Mouse (Mus musculus) intestine, embryonic 16.5 days (tissue): ENCODE measurements around the gene Tmem54. TPM values are rescaled to one million over a fixed set of nuclear protein-coding genes. Genes with fewer than 3 reads are reported as not detected.

Source experiments
- ATAC-seq: fragments of 200-750 bp; cut with Nextera tagmentation; 2 replicates; pipeline ENCODE4 v1.8.0; 2017; ENCODE audit warnings: moderate TSS enrichment, moderate library complexity
- H3K27ac ChIP-seq: fragments of 300-500 bp; sonication (generic); 2 replicates; pipeline ENCODE4 v1.5.1; 2014; ENCODE audit warnings: mild to moderate bottlenecking, low read length
- H3K27me3 ChIP-seq: fragments of 300-500 bp; sonication (generic); replicated peaks from 2 replicates; pipeline ENCODE4 v1.6.1; 2014; ENCODE audit warnings: low read length, control low read depth, mixed read lengths; ENCODE audit not compliant: control insufficient read depth, insufficient read depth
- H3K36me3 ChIP-seq: fragments of 300-500 bp; sonication (generic); 2 replicates; pipeline ENCODE4 v1.6.1; 2014; ENCODE audit warnings: low read length, control low read depth; ENCODE audit not compliant: control insufficient read depth, insufficient read depth
- H3K4me1 ChIP-seq: fragments of 300-500 bp; sonication (generic); 2 replicates; pipeline ENCODE4 v1.6.1; 2014; ENCODE audit warnings: low read length, control low read depth, mixed read lengths; ENCODE audit not compliant: control insufficient read depth, insufficient read depth
- H3K4me2 ChIP-seq: fragments of 300-500 bp; sonication (generic); 2 replicates; pipeline ENCODE4 v1.6.1; 2014; ENCODE audit warnings: low read depth, low read length, control low read depth
- H3K4me3 ChIP-seq: fragments of 300-500 bp; sonication (generic); 2 replicates; pipeline ENCODE4 v1.5.1; 2014; ENCODE audit warnings: mild to moderate bottlenecking, low read length
- H3K9ac ChIP-seq: fragments of 300-500 bp; sonication (generic); 2 replicates; pipeline ENCODE4 v1.6.1; 2014; ENCODE audit warnings: low read depth, low read length
- H3K9me3 ChIP-seq: fragments of 300-500 bp; sonication (generic); 2 replicates; pipeline ENCODE4 v1.6.1; 2016; ENCODE audit warnings: low read length, control low read depth; ENCODE audit not compliant: control insufficient read depth
- WGBS: fragments of 180-500 bp; shearing (Covaris S2); extraction: QIAGEN DNeasy Blood & Tissue Kit; methylation state at CpG from one replicate; pipeline ENCODE4 v1.1.7; 2014; 5-methylcytosine and 5-hydroxymethylcytosine counted together
- polyA plus RNA-seq: library from polyadenylated mRNA; unstranded; fragments of >200 nt; fragmentation: Nextera tagmentation; extraction: Ambion mirVana; gene quantifications from 2 replicates; pipeline ENCODE4 v1.2.1, GENCODE M21; 2015

The Tmem54 gene
- polyA plus RNA-seq, 1 experiment from 2014 or later, result 159 TPM

- Histone ChIP-seq H3K36me3 (no peaks in the 10 kb centered on the region), H3K4me3 (no peak overlapping the region), H3K27ac (no peak overlapping the region), H3K27me3 (no peaks in the 10 kb centered on the region), H3K4me2 (no peak overlapping the region), H3K9ac (no peak overlapping the region), H3K9me3 (no peaks in the 10 kb centered on the region), H3K4me1 (peaks cover 7% of the 10 kb centered on the region)
- no peak for ATAC-seq
These were observed 39.6 kb upstream of the Tmem54 start for GRCm38 (mm10) chr4:129065688-129066236.

DNA sequence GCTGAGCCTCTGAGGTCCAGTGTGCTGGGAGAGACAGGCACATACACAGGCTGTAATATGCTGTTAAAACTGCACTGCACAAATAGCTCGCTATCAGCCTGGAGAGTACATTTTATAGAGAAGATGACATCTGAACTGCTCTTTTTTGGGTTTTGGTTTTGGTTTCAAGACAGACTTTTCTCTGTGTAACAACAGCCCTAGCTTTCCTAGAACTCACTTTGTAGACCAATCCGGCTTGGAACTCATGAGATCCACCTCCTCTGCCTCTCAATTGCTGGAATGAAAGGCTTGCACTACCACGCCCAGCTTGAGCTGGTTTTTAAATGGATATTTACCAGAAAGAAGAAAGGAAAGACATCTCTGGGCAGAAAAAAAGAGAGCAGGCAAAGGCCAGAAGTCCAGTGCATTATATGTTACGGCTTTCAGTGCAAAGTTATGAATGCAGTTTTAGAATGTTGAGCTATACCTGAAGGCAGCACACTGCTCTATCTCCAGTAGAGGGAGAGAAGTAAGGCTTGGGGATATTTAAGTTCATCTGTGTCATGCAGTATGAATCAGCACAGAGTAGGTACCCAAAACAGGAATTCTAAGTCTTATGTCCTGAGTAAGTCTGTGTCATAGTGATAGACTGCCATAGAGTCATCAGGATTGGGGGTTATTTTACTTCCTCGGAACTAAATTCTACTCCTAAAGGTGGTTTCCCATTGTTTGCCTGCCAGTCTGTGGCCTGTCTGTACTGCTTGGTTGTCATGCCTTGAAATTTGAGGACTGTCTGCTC is 37.5 kb upstream of the Tmem54 start:
- ATAC-seq, result no peak
- peaks cover 5% of the 10 kb centered on the region; the same call in 1 of the 2 replicates for H3K4me1 ChIP-seq
- whole genome bisulfite sequencing, result 80% methylated on average over 5 of the region's 5 CpGs
- no peak overlapping the region for H3K9ac ChIP-seq
- H3K4me2 ChIP-seq, result no peak overlapping the region
- no peak overlapping the region for H3K4me3 ChIP-seq
- H3K9me3 ChIP-seq, result no peaks in the 10 kb centered on the region
- no peak overlapping the region for H3K27ac ChIP-seq
- no peaks in the 10 kb centered on the region for H3K36me3 ChIP-seq
- H3K27me3 ChIP-seq, result no peaks in the 10 kb centered on the region

GRCm38 (mm10) chr4:129068848-129069247 is 36.5 kb upstream of the Tmem54 start:
- no peak overlapping the region for H3K4me2 ChIP-seq
- ATAC-seq, result no peak
- no peaks in the 10 kb centered on the region for H3K27me3 ChIP-seq
- no peaks in the 10 kb centered on the region for H3K9me3 ChIP-seq
- peaks cover 5% of the 10 kb centered on the region; the same call in 1 of the 2 replicates for H3K4me1 ChIP-seq
- no peak overlapping the region for H3K4me3 ChIP-seq
- WGBS, result 95% methylated on average over 4 of the region's 4 CpGs
- no peak overlapping the region for H3K27ac ChIP-seq
- no peaks in the 10 kb centered on the region for H3K36me3 ChIP-seq
- no peak overlapping the region for H3K9ac ChIP-seq

GRCm38 (mm10) chr4:129079126-129079525 is 26.2 kb upstream of the Tmem54 start:
- Histone ChIP-seq H3K36me3 (peaks cover 24% of the 10 kb centered on the region), H3K4me3 (no peak overlapping the region), H3K4me2 (no peak overlapping the region), H3K4me1 (no peaks in the 10 kb centered on the region), H3K9me3 (no peaks in the 10 kb centered on the region), H3K9ac (no peak overlapping the region), H3K27me3 (no peaks in the 10 kb centered on the region), H3K27ac (no peak overlapping the region)
- WGBS, result 93% methylated on average over 9 of the region's 9 CpGs
- ATAC-seq, result no peak

- no peaks in the 10 kb centered on the region for H3K4me1 ChIP-seq
- H3K27ac ChIP-seq, result no peak overlapping the region
- H3K9me3 ChIP-seq, result no peaks in the 10 kb centered on the region
- no peak overlapping the region for H3K4me2 ChIP-seq
- H3K4me3 ChIP-seq, result no peak overlapping the region
- H3K27me3 ChIP-seq, result no peaks in the 10 kb centered on the region
- no peak for ATAC-seq
- no peak overlapping the region for H3K9ac ChIP-seq
- WGBS, result 86% methylated on average over 7 of the region's 7 CpGs
- H3K36me3 ChIP-seq, result peaks cover 17% of the 10 kb centered on the region
These were observed 24.3 kb upstream of the Tmem54 start for GRCm38 (mm10) chr4:129081041-129081440.

DNA sequence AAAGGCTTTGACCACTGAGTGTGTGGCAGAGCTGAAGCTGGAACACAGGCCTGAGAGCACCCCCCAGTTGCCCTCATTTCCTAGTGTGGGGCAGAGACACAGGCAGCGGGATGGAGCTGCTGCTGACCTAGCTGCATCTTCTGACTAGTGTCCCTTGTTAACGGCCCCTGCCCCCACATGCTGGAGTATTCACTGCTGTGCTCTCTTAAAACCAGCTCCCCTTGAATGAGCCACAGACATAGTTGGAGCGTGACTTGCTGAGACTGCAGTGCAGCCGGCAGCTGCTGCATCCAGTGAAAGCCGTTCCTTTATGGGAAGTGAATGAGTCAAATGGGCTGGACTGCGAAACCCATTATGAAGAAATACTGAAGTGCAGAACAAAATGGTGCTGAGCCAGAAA is 23.8 kb upstream of the Tmem54 start:
- Histone ChIP-seq H3K27ac (no peak overlapping the region), H3K4me3 (no peak overlapping the region), H3K27me3 (no peaks in the 10 kb centered on the region), H3K36me3 (peaks cover 16% of the 10 kb centered on the region), H3K9me3 (no peaks in the 10 kb centered on the region), H3K4me1 (no peaks in the 10 kb centered on the region), H3K4me2 (no peak overlapping the region), H3K9ac (no peak overlapping the region)
- ATAC-seq, result no peak
- WGBS, result 83% methylated on average over 6 of the region's 6 CpGs

- Histone ChIP-seq H3K9me3 (no peaks in the 10 kb centered on the region), H3K9ac (no peak overlapping the region), H3K27me3 (no peaks in the 10 kb centered on the region), H3K27ac (no peak overlapping the region), H3K36me3 (peaks cover 16% of the 10 kb centered on the region), H3K4me2 (no peak overlapping the region), H3K4me3 (no peak overlapping the region), H3K4me1 (no peaks in the 10 kb centered on the region)
- 73% methylated on average over 3 of the region's 3 CpGs for WGBS
- peak; percentile 30; the same call in 1 of the 2 replicates for ATAC-seq
These were observed 23.4 kb upstream of the Tmem54 start for GRCm38 (mm10) chr4:129081939-129082338.

GRCm38 (mm10) chr4:129082379-129083115 is 22.8 kb upstream of the Tmem54 start:
- H3K4me2 ChIP-seq, result no peak overlapping the region
- peaks cover 16% of the 10 kb centered on the region for H3K36me3 ChIP-seq
- H3K9me3 ChIP-seq, result no peaks in the 10 kb centered on the region
- H3K4me1 ChIP-seq, result no peaks in the 10 kb centered on the region
- WGBS, result 45% methylated on average over 10 of the region's 10 CpGs
- ATAC-seq, result peak; percentile 88
- H3K27me3 ChIP-seq, result no peaks in the 10 kb centered on the region
- no peak overlapping the region for H3K9ac ChIP-seq
- H3K27ac ChIP-seq, result no peak overlapping the region
- no peak overlapping the region for H3K4me3 ChIP-seq

- no peaks in the 10 kb centered on the region for H3K4me1 ChIP-seq
- ATAC-seq, result no peak
- H3K4me3 ChIP-seq, result no peak overlapping the region
- H3K4me2 ChIP-seq, result no peak overlapping the region
- no peaks in the 10 kb centered on the region for H3K9me3 ChIP-seq
- no peak overlapping the region for H3K9ac ChIP-seq
- H3K36me3 ChIP-seq, result peaks cover 4% of the 10 kb centered on the region
- no peak overlapping the region for H3K27ac ChIP-seq
- H3K27me3 ChIP-seq, result no peaks in the 10 kb centered on the region
- 88% methylated on average over 9 of the region's 9 CpGs for WGBS
These were observed 20.5 kb upstream of the Tmem54 start for GRCm38 (mm10) chr4:129084896-129085295.
